Mouse (Mus musculus): Measurements from ENCODE around the gene Tmem179b. TPM values are rescaled to one million over a fixed set of nuclear protein-coding genes. Genes with fewer than 3 reads are reported as not detected.
"Not testable (repeated sequence)": the region's sequence is repeated elsewhere in the genome, so short reads cannot be mapped to it uniquely, and the experiment has no call there.

The Tmem179b gene
- polyA plus RNA-seq, 1 experiment from 2014 or later, result 46.4 TPM

DNA sequence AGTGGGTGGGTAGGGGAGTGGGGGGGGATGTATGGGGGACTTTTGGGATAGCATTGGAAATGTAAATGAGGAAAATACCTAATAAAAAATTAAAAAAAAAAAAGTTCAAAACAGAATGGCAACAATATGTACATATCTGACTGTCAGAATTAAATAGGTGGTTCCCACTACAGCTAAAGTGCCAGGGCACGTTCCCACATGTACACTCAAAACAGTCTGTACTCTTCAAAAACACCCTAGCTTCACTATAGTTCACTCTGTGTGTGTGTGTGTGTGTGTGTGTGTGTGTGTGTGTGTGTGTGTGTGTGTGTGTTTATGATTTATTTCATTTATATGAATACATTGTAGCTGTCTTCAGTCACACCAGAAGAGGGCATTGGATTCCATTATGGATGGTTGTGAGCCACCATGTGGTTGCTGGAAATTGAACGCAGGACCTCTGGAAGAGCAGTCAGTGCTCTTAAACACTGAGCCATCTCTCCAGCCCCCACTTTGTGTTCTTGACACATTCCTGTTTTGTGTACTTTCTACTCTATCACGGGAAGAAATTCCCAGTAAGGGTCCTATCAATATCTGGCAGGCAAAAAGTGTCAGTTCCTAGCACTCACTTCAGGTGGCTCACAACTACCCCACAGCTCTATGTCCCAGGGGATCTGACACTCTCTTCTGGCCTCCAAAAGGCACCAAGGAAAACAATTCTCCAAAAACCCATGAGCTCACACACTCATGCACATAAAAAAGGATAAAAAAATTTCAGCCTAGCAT, 45.8 kb downstream of the Tmem179b start:
- H3K27ac ChIP-seq (ENCODE audit: low read depth, low read length); H3K9ac ChIP-seq (ENCODE audit: low read depth, low read length); H3K27me3 ChIP-seq (ENCODE audit: control insufficient read depth, insufficient read depth, low read length); DNase-seq (ENCODE audit: low spot score); H3K9me3 ChIP-seq (ENCODE audit: control insufficient read depth, low read length); H3K4me3 ChIP-seq (ENCODE audit: low read depth, low read length); ATAC-seq (ENCODE audit: low FRiP score); H3K4me2 ChIP-seq (replicated peaks; ENCODE audit: low read depth, low read length); H3K36me3 ChIP-seq (ENCODE audit: control insufficient read depth, insufficient read depth, low read length); H3K4me1 ChIP-seq (replicated peaks; ENCODE audit: control insufficient read depth, insufficient read depth, low read length): not testable (repeated sequence)
- 51% methylated on average over 3 of the region's 3 CpGs for WGBS

DNA sequence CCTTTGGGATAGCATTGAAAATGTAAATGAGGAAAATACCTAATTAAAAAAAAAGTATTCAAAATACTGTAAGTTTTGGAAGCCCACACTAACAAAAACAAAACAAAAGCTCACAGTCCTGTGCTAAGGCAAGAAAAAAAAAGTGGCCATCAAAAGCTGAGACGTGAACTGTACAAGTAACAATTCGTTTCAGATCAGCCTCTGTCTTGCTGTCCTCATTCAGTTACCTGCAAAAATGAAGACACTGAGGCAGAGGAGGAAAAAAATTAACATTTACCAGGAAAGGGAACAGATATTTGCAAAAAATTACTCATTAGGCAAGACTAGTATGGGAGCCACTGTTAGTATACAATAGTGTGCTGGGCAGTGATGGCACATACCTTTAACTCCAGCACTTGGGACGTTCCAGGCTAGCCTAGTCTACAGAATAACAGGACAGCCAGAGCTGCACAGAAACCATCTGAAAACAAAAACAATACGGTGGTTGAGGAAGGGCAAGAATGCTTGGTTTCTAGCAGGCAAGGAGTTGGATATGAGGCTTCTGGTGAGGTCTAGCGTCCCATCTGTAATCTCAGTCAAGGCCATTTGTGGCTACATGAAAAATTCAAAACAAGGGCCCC, 46.7 kb downstream of the Tmem179b start:
- WGBS, result 27% methylated on average over 5 of the region's 5 CpGs
- ATAC-seq (ENCODE audit: low FRiP score) (no peak), DNase-seq (ENCODE audit: low spot score) (no peak)
- no peak overlapping the region for H3K9ac ChIP-seq (ENCODE audit: low read depth, low read length)
- no peaks in the 10 kb centered on the region for H3K4me1 ChIP-seq (replicated peaks; ENCODE audit: control insufficient read depth, insufficient read depth, low read length)
- peaks cover 7% of the 10 kb centered on the region; the same call in 1 of the 2 replicates for H3K36me3 ChIP-seq (ENCODE audit: control insufficient read depth, insufficient read depth, low read length)
- no peaks in the 10 kb centered on the region for H3K27me3 ChIP-seq (ENCODE audit: control insufficient read depth, insufficient read depth, low read length)
- H3K27ac ChIP-seq (ENCODE audit: low read depth, low read length), result no peak overlapping the region
- no peak overlapping the region for H3K4me2 ChIP-seq (replicated peaks; ENCODE audit: low read depth, low read length)
- no peaks in the 10 kb centered on the region for H3K9me3 ChIP-seq (ENCODE audit: control insufficient read depth, low read length)
- no peak overlapping the region for H3K4me3 ChIP-seq (ENCODE audit: low read depth, low read length)

- Histone ChIP-seq H3K36me3 (ENCODE audit: control insufficient read depth, insufficient read depth, low read length) (peaks cover 7% of the 10 kb centered on the region; the same call in 1 of the 2 replicates), H3K27me3 (ENCODE audit: control insufficient read depth, insufficient read depth, low read length) (no peaks in the 10 kb centered on the region), H3K4me3 (ENCODE audit: low read depth, low read length) (no peak overlapping the region), H3K4me2 (replicated peaks; ENCODE audit: low read depth, low read length) (no peak overlapping the region), H3K9me3 (ENCODE audit: control insufficient read depth, low read length) (no peaks in the 10 kb centered on the region), H3K4me1 (replicated peaks; ENCODE audit: control insufficient read depth, insufficient read depth, low read length) (no peaks in the 10 kb centered on the region), H3K27ac (ENCODE audit: low read depth, low read length) (no peak overlapping the region), H3K9ac (ENCODE audit: low read depth, low read length) (no peak overlapping the region)
- WGBS, result 18% methylated on average over 3 of the region's 3 CpGs
- DNase-seq (ENCODE audit: low spot score), result no peak
- ATAC-seq (ENCODE audit: low FRiP score), result no peak
Observed at GRCm38 (mm10) chr19:8726609-8727390, 47.5 kb downstream of the Tmem179b start.

DNA sequence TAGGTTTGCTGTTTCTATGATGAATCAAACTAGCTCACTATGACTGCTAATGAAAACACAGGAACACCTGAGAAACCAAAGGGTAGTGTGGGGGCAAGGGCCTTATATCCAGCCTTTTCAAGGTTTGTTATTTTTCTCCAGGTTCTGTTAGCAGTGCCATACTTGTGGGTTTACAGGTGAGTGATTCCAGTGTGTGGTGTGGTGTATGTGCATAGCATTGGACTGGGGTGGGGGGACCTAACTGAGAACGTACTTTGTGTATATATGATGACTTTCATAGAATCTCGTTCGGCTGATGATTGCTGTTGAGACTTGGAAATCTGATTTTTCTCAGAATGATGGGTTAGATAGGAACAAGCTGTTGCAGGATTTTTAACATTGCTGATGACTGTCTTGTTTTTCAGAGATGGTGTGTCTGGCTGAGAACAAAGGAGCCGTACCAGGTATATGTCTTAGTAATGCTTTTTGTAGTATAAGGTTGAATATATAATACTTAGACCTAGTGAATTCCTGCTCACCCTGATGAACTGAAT, 49.1 kb downstream of the Tmem179b start:
- no peak overlapping the region for H3K27ac ChIP-seq (ENCODE audit: low read depth, low read length)
- no peaks in the 10 kb centered on the region for H3K27me3 ChIP-seq (ENCODE audit: control insufficient read depth, insufficient read depth, low read length)
- whole genome bisulfite sequencing, result 51% methylated on average over 4 of the region's 4 CpGs
- ATAC-seq (ENCODE audit: low FRiP score), result no peak
- no peaks in the 10 kb centered on the region for H3K4me1 ChIP-seq (replicated peaks; ENCODE audit: control insufficient read depth, insufficient read depth, low read length)
- H3K4me3 ChIP-seq (ENCODE audit: low read depth, low read length), result peak overlapping the region; percentile 84
- no peaks in the 10 kb centered on the region for H3K9me3 ChIP-seq (ENCODE audit: control insufficient read depth, low read length)
- H3K4me2 ChIP-seq (replicated peaks; ENCODE audit: low read depth, low read length), result peak overlapping the region; percentile 44
- H3K9ac ChIP-seq (ENCODE audit: low read depth, low read length), result peak overlapping the region; percentile 98
- DNase-seq (ENCODE audit: low spot score), result no peak
- H3K36me3 ChIP-seq (ENCODE audit: control insufficient read depth, insufficient read depth, low read length), result peaks cover 7% of the 10 kb centered on the region; the same call in 1 of the 2 replicates

GRCm38 (mm10) chr19:8724392-8724791, 49.9 kb downstream of the Tmem179b start:
- H3K9ac ChIP-seq (ENCODE audit: low read depth, low read length), result peak overlapping the region; percentile 98
- no peak for DNase-seq (ENCODE audit: low spot score)
- H3K27ac ChIP-seq (ENCODE audit: low read depth, low read length), result no peak overlapping the region
- no peaks in the 10 kb centered on the region for H3K9me3 ChIP-seq (ENCODE audit: control insufficient read depth, low read length)
- H3K4me3 ChIP-seq (ENCODE audit: low read depth, low read length), result peak overlapping the region; percentile 84
- peaks cover 7% of the 10 kb centered on the region; the same call in 1 of the 2 replicates for H3K36me3 ChIP-seq (ENCODE audit: control insufficient read depth, insufficient read depth, low read length)
- WGBS, result 5% methylated on average over 2 of the region's 2 CpGs
- H3K27me3 ChIP-seq (ENCODE audit: control insufficient read depth, insufficient read depth, low read length), result no peaks in the 10 kb centered on the region
- no peaks in the 10 kb centered on the region for H3K4me1 ChIP-seq (replicated peaks; ENCODE audit: control insufficient read depth, insufficient read depth, low read length)
- H3K4me2 ChIP-seq (replicated peaks; ENCODE audit: low read depth, low read length), result peak overlapping the region; percentile 44
- ATAC-seq (ENCODE audit: low FRiP score), result no peak

DNA sequence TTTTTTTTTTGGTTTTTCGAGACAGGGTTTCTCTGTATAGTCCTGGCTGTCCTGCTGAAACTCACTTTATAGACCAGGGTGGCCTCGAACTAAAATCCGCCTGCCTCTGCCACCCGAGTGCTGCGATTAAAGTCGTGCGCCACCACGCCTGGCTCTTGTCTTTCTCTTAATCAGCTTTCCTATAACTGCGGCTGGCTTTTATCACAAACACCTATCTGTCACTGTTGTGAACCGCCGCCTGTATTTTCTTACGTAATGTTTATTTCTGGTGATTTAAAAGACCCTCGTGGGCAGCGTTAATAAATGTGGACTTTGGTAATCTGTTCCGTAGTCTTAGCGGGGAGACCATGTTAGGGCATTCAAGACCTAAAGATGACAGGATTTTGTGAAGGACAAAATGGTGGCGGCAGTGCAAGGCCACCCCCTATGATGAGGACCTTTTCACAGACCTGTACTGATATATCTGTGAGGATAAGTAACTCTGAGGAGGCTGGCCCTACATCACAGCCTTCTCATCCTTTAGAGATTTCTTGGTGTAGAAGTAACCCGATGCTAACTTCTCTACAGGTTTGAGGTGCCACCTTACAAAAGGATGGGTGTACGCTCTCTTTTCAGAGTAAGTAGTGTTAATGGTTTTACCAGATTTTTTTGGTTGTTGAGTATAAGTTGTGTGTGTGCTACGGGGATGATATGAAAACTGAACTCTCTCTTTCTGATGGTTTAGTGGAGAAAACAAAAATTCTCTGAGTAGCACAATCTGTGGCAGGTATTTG, 50.5 kb downstream of the Tmem179b start:
- peak; percentile 45 for DNase-seq (ENCODE audit: low spot score)
- no peak for ATAC-seq (ENCODE audit: low FRiP score)

GRCm38 (mm10) chr19:8722907-8723573, 51.2 kb downstream of the Tmem179b start, which contains the start of gene Slc3a2:
Gene Slc3a2 (minus strand): TSS chr19:8723369.
- H3K4me2 ChIP-seq (replicated peaks; ENCODE audit: low read depth, low read length), result peak within 1 kb of the TSS; percentile 69
- under 1% methylated on average over 50 of the region's 50 CpGs for WGBS
- DNase-seq (ENCODE audit: low spot score) (peak; percentile 95), ATAC-seq (ENCODE audit: low FRiP score) (peak; percentile 97)
- peak within 1 kb of the TSS; percentile 84 for H3K4me3 ChIP-seq (ENCODE audit: low read depth, low read length)
- peaks cover 7% of the 10 kb centered on the region; the same call in 1 of the 2 replicates for H3K36me3 ChIP-seq (ENCODE audit: control insufficient read depth, insufficient read depth, low read length)
- H3K27me3 ChIP-seq (ENCODE audit: control insufficient read depth, insufficient read depth, low read length), result no peaks in the 10 kb centered on the region
- H3K4me1 ChIP-seq (replicated peaks; ENCODE audit: control insufficient read depth, insufficient read depth, low read length), result no peaks in the 10 kb centered on the region
- peak within 1 kb of the TSS; percentile 88 for H3K27ac ChIP-seq (ENCODE audit: low read depth, low read length)
- H3K9ac ChIP-seq (ENCODE audit: low read depth, low read length), result peak within 1 kb of the TSS; percentile 98
- H3K9me3 ChIP-seq (ENCODE audit: control insufficient read depth, low read length), result no peaks in the 10 kb centered on the region

More for the DNA sequence above, 50.5 kb downstream of the Tmem179b start:
- Histone ChIP-seq H3K4me3 (ENCODE audit: low read depth, low read length) (peak overlapping the region; percentile 84), H3K9ac (ENCODE audit: low read depth, low read length) (peak overlapping the region; percentile 98), H3K4me2 (replicated peaks; ENCODE audit: low read depth, low read length) (peak overlapping the region; percentile 44), H3K9me3 (ENCODE audit: control insufficient read depth, low read length) (no peaks in the 10 kb centered on the region), H3K27ac (ENCODE audit: low read depth, low read length) (peak overlapping the region; percentile 77), H3K27me3 (ENCODE audit: control insufficient read depth, insufficient read depth, low read length) (no peaks in the 10 kb centered on the region), H3K4me1 (replicated peaks; ENCODE audit: control insufficient read depth, insufficient read depth, low read length) (no peaks in the 10 kb centered on the region), H3K36me3 (ENCODE audit: control insufficient read depth, insufficient read depth, low read length) (peaks cover 7% of the 10 kb centered on the region; the same call in 1 of the 2 replicates)
- WGBS, result under 1% methylated on average over 20 of the region's 20 CpGs

Data from hindbrain, embryonic 11.5 days (tissue).